Comparison of ENCODE assay signal across 18 mouse cellular contexts in the genomic region with DNA sequence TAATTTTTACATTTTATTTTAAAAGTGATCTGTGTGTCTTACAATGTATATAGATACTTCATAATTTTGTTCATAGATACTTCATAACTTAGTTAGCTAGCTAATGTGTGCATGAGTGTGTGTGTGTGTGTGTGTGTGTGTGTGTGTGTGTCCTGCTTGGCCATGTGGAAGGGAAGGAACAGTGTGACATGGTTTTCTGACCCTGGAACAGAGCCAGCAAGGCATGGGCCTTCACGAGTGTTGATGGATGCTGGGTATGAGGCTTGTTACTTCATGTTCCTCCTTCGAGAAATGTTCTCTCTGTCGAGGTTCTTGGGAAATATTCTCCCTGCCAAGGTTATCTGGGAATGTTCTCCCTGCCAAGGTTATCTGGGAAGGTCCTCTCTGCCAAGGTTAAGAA. TPM values are rescaled to one million over a fixed set of nuclear protein-coding genes. Genes with fewer than 3 reads are reported as not detected.
"Had no signal": no experiment of that assay in that cellular context is flagged by ENCODE, and none has a peak within 500 bp of the region (broad histone marks: within the 10 kb centered on the region; RNA-seq: fewer than 3 reads in every experiment).

No protein-coding gene starts in this region.

- DNase-seq: cerebellum, postnatal 10 days; cerebellum, postnatal 25 days; cerebellum, postnatal 36 days; embryo, embryonic 11 days; forebrain, postnatal 0 days; gastrocnemius, adult 2 months; gastrocnemius, postnatal 10 days; gastrocnemius, postnatal 14 days; gastrocnemius, postnatal 25 days; gastrocnemius, postnatal 36 days; heart, adult 11 months; heart, adult 18-20 months; heart, adult 2 months had no signal

RNA-seq across cellular contexts. Expression of gene Gm47996, which starts 23.8 kb away (rescaled TPM):
- total RNA-seq: forebrain, postnatal 0 days; gastrocnemius, postnatal 10 days; gastrocnemius, postnatal 14 days; gastrocnemius, postnatal 4 days; granulocyte monocyte progenitor cell, adult 5-6 weeks; heart, adult 18-20 months; heart, adult 2 months; heart, adult 8-10 months had no signal

RNA-seq across cellular contexts. Expression of gene 3110040M04Rik, which starts 29.8 kb away (rescaled TPM):
- total RNA-seq: common myeloid progenitor, adult 5-6 weeks; forebrain, postnatal 0 days; gastrocnemius, adult 8-10 months; gastrocnemius, postnatal 10 days; gastrocnemius, postnatal 14 days; gastrocnemius, postnatal 25 days; gastrocnemius, postnatal 36 days; gastrocnemius, postnatal 4 days; granulocyte monocyte progenitor cell, adult 5-6 weeks; heart, adult 18-20 months; heart, adult 2 months; heart, adult 8-10 months had no signal

RNA-seq across cellular contexts. Expression of gene Gm47995, which starts 35.5 kb away (rescaled TPM):
- total RNA-seq: common myeloid progenitor, adult 5-6 weeks; forebrain, postnatal 0 days; gastrocnemius, adult 2 months; gastrocnemius, adult 8-10 months; gastrocnemius, postnatal 10 days; gastrocnemius, postnatal 25 days; gastrocnemius, postnatal 4 days; granulocyte monocyte progenitor cell, adult 5-6 weeks; heart, adult 18-20 months; heart, adult 2 months; heart, adult 8-10 months had no signal

RNA-seq across cellular contexts. Expression of gene Gm8947, which starts 41.6 kb away (rescaled TPM):
- total RNA-seq: common myeloid progenitor, adult 5-6 weeks; forebrain, postnatal 0 days; gastrocnemius, postnatal 10 days; gastrocnemius, postnatal 4 days; granulocyte monocyte progenitor cell, adult 5-6 weeks; heart, adult 18-20 months; heart, adult 2 months; heart, adult 8-10 months had no signal

RNA-seq across cellular contexts. Expression of gene Gm47985, which starts 51.4 kb away (rescaled TPM):
- total RNA-seq: forebrain, postnatal 0 days; gastrocnemius, adult 2 months; gastrocnemius, postnatal 25 days; gastrocnemius, postnatal 36 days; granulocyte monocyte progenitor cell, adult 5-6 weeks had no signal
